Mouse (Mus musculus): ENCODE results near the gene Vwa5b1. TPM values are rescaled to one million over a fixed set of nuclear protein-coding genes. Genes with fewer than 3 reads are reported as not detected.

The Vwa5b1 gene
- total and polyA plus RNA-seq, 3 experiments: not detected

- Histone ChIP-seq H3K79me2 (ENCODE audit: control insufficient read depth, insufficient read depth, low read length, poor library complexity) (no peaks in the 10 kb centered on the region), H3K27me3 (ENCODE audit: control insufficient read depth in 1 of 2, insufficient read depth in 2 of 2, low read length in 2 of 2) (no peaks in the 10 kb centered on the region), H3K9me3 (replicated peaks; ENCODE audit: insufficient read depth, low read length) (no peaks in the 10 kb centered on the region), H3K4me1 (ENCODE audit: control insufficient read depth in 1 of 2, insufficient read depth in 2 of 2, low read length in 2 of 2) (no peaks in the 10 kb centered on the region), H3K27ac (ENCODE audit: control insufficient read depth, low read depth, low read length) (no peak overlapping the region), H3K4me3 (ENCODE audit: control insufficient read depth in 1 of 2, insufficient read depth in 1 of 2, low read depth in 2 of 2, low read length in 2 of 2) (no peak overlapping the region), H3K9ac (ENCODE audit: control insufficient read depth, low read depth, low read length, poor library complexity, severe bottlenecking) (no peak overlapping the region), H3K36me3 (ENCODE audit: control insufficient read depth in 1 of 2, insufficient read depth in 2 of 2, low read length in 2 of 2) (no peaks in the 10 kb centered on the region)
- DNase-seq (ENCODE audit: low read depth, low spot score): no peak
- no peak for TF ChIP-seq ZNF384 (IDR thresholded peaks at IDR 0.05; ENCODE audit: low read depth, low read length)
- no peak for TF ChIP-seq TCF12 (IDR thresholded peaks at IDR 0.05; ENCODE audit: low read depth, low read length)
- no peak for TF ChIP-seq E2F4 (IDR thresholded peaks at IDR 0.05; ENCODE audit: borderline replicate concordance, low read depth, low read length)
- TF ChIP-seq HCFC1 (IDR thresholded peaks at IDR 0.05; ENCODE audit: low read depth, low read length): no peak
- TF ChIP-seq CHD1 (IDR thresholded peaks at IDR 0.05; ENCODE audit: low read depth, low read length): no peak
These were observed 101.8 kb downstream of the Vwa5b1 start for GRCm38 (mm10) chr4:138533877-138534276.

- TF ChIP-seq POLR2AphosphoS5 (IDR thresholded peaks at IDR 0.05; ENCODE audit: borderline replicate concordance, low read depth, low read length): no peak
- TF ChIP-seq MXI1 (IDR thresholded peaks at IDR 0.05; ENCODE audit: low read depth, low read length): no peak
- TF ChIP-seq NELFE (IDR thresholded peaks at IDR 0.05; ENCODE audit: low read depth, low read length): no peak
- TF ChIP-seq SMC3 (IDR thresholded peaks at IDR 0.05; ENCODE audit: low read depth, low read length): no peak
- no peak for TF ChIP-seq GATA1 (IDR thresholded peaks at IDR 0.05; ENCODE audit: low read depth, low read length)
- TF ChIP-seq ZC3H11A (IDR thresholded peaks at IDR 0.05; ENCODE audit: low read depth, low read length): no peak
- no peak for TF ChIP-seq GABPA (IDR thresholded peaks at IDR 0.05; ENCODE audit: low read depth, low read length)
- TF ChIP-seq E2F4 (IDR thresholded peaks at IDR 0.05; ENCODE audit: borderline replicate concordance, low read depth, low read length): no peak
- TF ChIP-seq MYC (IDR thresholded peaks at IDR 0.05; ENCODE audit: low read depth, low read length): no peak
- TF ChIP-seq USF1 (IDR thresholded peaks at IDR 0.05; ENCODE audit: low read depth, low read length): no peak
- TF ChIP-seq NRF1 (IDR thresholded peaks at IDR 0.05; ENCODE audit: insufficient read depth, low read depth, low read length, poor library complexity, severe bottlenecking): no peak
- TF ChIP-seq POLR2AphosphoS2 (IDR thresholded peaks at IDR 0.05; ENCODE audit: low read length): no peak
- no peak for TF ChIP-seq ZNF384 (IDR thresholded peaks at IDR 0.05; ENCODE audit: low read depth, low read length)
- DNase-seq (ENCODE audit: low read depth, low spot score): no peak
These were observed 103.9 kb downstream of the Vwa5b1 start for GRCm38 (mm10) chr4:138531761-138532160.

More at GRCm38 (mm10) chr4:138531761-138532160, 103.9 kb downstream of the Vwa5b1 start:
- no peaks in the 10 kb centered on the region for H3K36me3 ChIP-seq (ENCODE audit: control insufficient read depth in 1 of 2, insufficient read depth in 2 of 2, low read length in 2 of 2)
- H3K4me3 ChIP-seq (ENCODE audit: control insufficient read depth in 1 of 2, insufficient read depth in 1 of 2, low read depth in 2 of 2, low read length in 2 of 2): no peak overlapping the region
- H3K27ac ChIP-seq (ENCODE audit: control insufficient read depth, low read depth, low read length): no peak overlapping the region
- H3K9me3 ChIP-seq (replicated peaks; ENCODE audit: insufficient read depth, low read length): no peaks in the 10 kb centered on the region
- H3K4me1 ChIP-seq (ENCODE audit: control insufficient read depth in 1 of 2, insufficient read depth in 2 of 2, low read length in 2 of 2): no peaks in the 10 kb centered on the region
- H3K27me3 ChIP-seq (ENCODE audit: control insufficient read depth in 1 of 2, insufficient read depth in 2 of 2, low read length in 2 of 2): no peaks in the 10 kb centered on the region
- no peak overlapping the region for H3K9ac ChIP-seq (ENCODE audit: control insufficient read depth, low read depth, low read length, poor library complexity, severe bottlenecking)
- H3K79me2 ChIP-seq (ENCODE audit: control insufficient read depth, insufficient read depth, low read length, poor library complexity): no peaks in the 10 kb centered on the region

All from MEL (cell line).